Mouse (Mus musculus) forebrain, embryonic 10.5 days (tissue): ENCODE measurements around the gene Hspa12a. TPM values are rescaled to one million over a fixed set of nuclear protein-coding genes. Genes with fewer than 3 reads are reported as not detected.

Experiments used
- DNase-seq: peaks from one replicate; pipeline ENCODE4 v3.0.0-alpha.2; 2017; ENCODE audit warnings: low spot score; ENCODE audit errors: extremely low spot score
- H3K27ac ChIP-seq: fragments of 300-500 bp; sonication (generic); 2 replicates; pipeline ENCODE4 v1.5.1; 2016; ENCODE audit warnings: mild to moderate bottlenecking
- H3K27me3 ChIP-seq: fragments of 300-500 bp; sonication (generic); 2 replicates; pipeline ENCODE4 v1.6.1; 2016; ENCODE audit warnings: mild to moderate bottlenecking; ENCODE audit not compliant: poor library complexity, severe bottlenecking
- H3K36me3 ChIP-seq: fragments of 300-500 bp; sonication (generic); replicated peaks from 2 replicates; pipeline ENCODE4 v1.6.1; 2016; ENCODE audit warnings: mild to moderate bottlenecking, moderate library complexity
- H3K4me1 ChIP-seq: fragments of 300-500 bp; sonication (generic); 2 replicates; pipeline ENCODE4 v1.6.1; 2016
- H3K4me3 ChIP-seq: fragments of 300-500 bp; sonication (generic); 2 replicates; pipeline ENCODE4 v1.5.1; 2016; ENCODE audit warnings: mild to moderate bottlenecking, moderate library complexity
- H3K9me3 ChIP-seq: fragments of 300-500 bp; sonication (generic); 2 replicates; pipeline ENCODE4 v1.6.1; 2016; ENCODE audit warnings: mild to moderate bottlenecking, moderate library complexity
- WGBS: fragments of 180-500 bp; shearing (Covaris S2); methylation state at CpG from one replicate; pipeline ENCODE4 v1.1.7; 2016; 5-methylcytosine and 5-hydroxymethylcytosine counted together
- polyA plus RNA-seq: library from polyadenylated mRNA; unstranded; fragments of >200 nt; fragmentation: Nextera tagmentation; extraction: Ambion mirVana; gene quantifications from 2 replicates; pipeline ENCODE4 v1.2.1, GENCODE M21; 2016

Gene Hspa12a
- polyA plus RNA-seq, 1 experiment from 2014 or later, result 5.7 TPM

GRCm38 (mm10) chr19:58794284-58794683 is 149.2 kb downstream of the Hspa12a start, which contains the start of gene 1700019N19Rik:
Gene 1700019N19Rik, minus strand, starts transcription at chr19:58794461.
- H3K4me1 ChIP-seq, result peaks cover 15% of the 10 kb centered on the region
- peaks cover 5% of the 10 kb centered on the region for H3K36me3 ChIP-seq
- no peaks in the 10 kb centered on the region for H3K27me3 ChIP-seq
- no peak within 1 kb of the TSS for H3K4me3 ChIP-seq
- 0 out of 2 replicates have a peak within 1 kb of the TSS, but pooled peaks have one; percentile 11 for H3K27ac ChIP-seq
- H3K9me3 ChIP-seq, result no peaks in the 10 kb centered on the region
- DNase-seq, result no peak
- 44% methylated on average over 10 of the region's 10 CpGs for WGBS

DNA sequence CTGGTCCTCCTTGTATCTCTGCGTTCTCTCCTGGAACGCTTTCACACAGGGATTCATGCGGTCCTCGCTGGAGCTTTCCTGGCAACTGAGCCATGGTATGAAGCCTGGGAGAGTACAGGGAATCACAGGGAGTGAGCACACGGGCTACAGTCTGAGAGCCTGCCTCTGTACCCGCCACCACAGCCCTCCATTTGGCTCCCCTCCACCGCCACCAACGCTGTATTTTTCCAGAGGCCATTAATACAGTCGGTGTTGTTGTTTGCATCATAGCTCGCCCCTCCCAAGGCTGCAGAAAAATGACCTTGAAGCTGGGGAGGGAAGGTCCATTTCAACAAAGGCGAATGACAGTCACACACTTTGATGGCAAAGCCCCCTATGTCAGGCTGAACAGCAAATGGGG is 154.3 kb downstream of the Hspa12a start:
- no peak for DNase-seq
- 85% methylated on average over 11 of the region's 11 CpGs for WGBS
- H3K27ac ChIP-seq, result no peak overlapping the region
- H3K4me1 ChIP-seq, result peaks cover 2% of the 10 kb centered on the region
- no peak overlapping the region for H3K4me3 ChIP-seq
- H3K27me3 ChIP-seq, result no peaks in the 10 kb centered on the region; the same call in 1 of the 2 replicates
- H3K9me3 ChIP-seq, result no peaks in the 10 kb centered on the region
- H3K36me3 ChIP-seq, result no peaks in the 10 kb centered on the region

- Histone ChIP-seq H3K36me3 (no peaks in the 10 kb centered on the region), H3K4me3 (no peak overlapping the region), H3K4me1 (peaks cover 27% of the 10 kb centered on the region), H3K9me3 (no peaks in the 10 kb centered on the region), H3K27me3 (no peaks in the 10 kb centered on the region; the same call in 1 of the 2 replicates), H3K27ac (no peak overlapping the region)
- 57% methylated on average over 7 of the region's 7 CpGs for WGBS
- no peak for DNase-seq
Observed at GRCm38 (mm10) chr19:58783938-58784337, 159.5 kb downstream of the Hspa12a start.

- H3K9me3 ChIP-seq, result no peaks in the 10 kb centered on the region
- WGBS, result 43% methylated on average over 4 of the region's 4 CpGs
- no peaks in the 10 kb centered on the region for H3K27me3 ChIP-seq
- no peak overlapping the region for H3K4me3 ChIP-seq
- H3K4me1 ChIP-seq, result peaks cover 27% of the 10 kb centered on the region
- no peak for DNase-seq
- 0 out of 2 replicates have a peak overlapping the region, but pooled peaks have one; percentile 48 for H3K27ac ChIP-seq
- H3K36me3 ChIP-seq, result no peaks in the 10 kb centered on the region
Observed at GRCm38 (mm10) chr19:58781566-58781965, 161.9 kb downstream of the Hspa12a start.

GRCm38 (mm10) chr19:58776461-58776860 is 167.0 kb downstream of the Hspa12a start:
- H3K36me3 ChIP-seq, result no peaks in the 10 kb centered on the region
- 80% methylated on average over 5 of the region's 5 CpGs for WGBS
- no peaks in the 10 kb centered on the region for H3K9me3 ChIP-seq
- DNase-seq, result no peak
- no peak overlapping the region for H3K27ac ChIP-seq
- H3K4me1 ChIP-seq, result peaks cover 4% of the 10 kb centered on the region
- H3K27me3 ChIP-seq, result no peaks in the 10 kb centered on the region
- no peak overlapping the region for H3K4me3 ChIP-seq

- Histone ChIP-seq H3K27me3 (peaks cover 57% of the 10 kb centered on the region), H3K36me3 (no peaks in the 10 kb centered on the region), H3K9me3 (no peaks in the 10 kb centered on the region), H3K4me3 (no peak overlapping the region), H3K27ac (0 out of 2 replicates have a peak overlapping the region, but pooled peaks have one; percentile 51), H3K4me1 (peaks cover 36% of the 10 kb centered on the region)
- peak; percentile 44 for DNase-seq
- WGBS, result 23% methylated on average over 6 of the region's 6 CpGs
Observed at GRCm38 (mm10) chr19:58767329-58767728, 176.1 kb downstream of the Hspa12a start.

DNA sequence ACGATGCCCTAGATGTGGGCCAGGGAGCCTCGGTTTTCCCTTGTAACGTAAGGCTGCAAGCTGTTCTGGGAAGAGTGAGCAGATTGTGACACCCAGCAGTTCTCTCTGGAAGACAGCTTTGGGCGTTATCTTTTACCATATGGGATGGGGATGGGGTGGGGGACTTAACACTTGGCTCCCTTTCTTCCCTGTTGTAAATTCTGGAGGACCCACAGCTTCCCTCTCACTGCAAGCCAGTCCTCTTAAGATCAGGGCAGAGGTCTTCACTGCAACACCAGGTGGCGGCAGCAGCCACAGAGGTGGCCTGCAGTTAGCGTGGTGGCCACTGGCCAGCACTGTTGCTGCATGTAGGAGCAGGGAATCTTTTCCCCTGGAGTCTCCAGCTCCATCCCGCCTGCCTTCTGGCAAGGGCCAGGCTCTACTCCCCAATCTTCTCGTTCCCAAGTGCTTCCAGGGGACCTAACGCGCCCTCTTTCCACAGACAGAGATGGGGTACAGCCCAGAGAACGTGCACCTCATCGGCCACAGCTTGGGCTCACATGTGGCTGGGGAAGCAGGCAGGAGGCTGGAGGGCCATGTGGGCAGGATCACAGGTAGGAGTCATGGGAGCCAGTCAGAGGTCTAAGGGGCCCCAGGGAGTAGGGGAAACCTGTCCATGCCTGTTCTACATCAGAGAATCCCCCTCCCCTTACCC is 180.5 kb downstream of the Hspa12a start:
- Histone ChIP-seq H3K27ac (peak overlapping the region; percentile 44; the same call in 1 of the 2 replicates), H3K4me3 (no peak overlapping the region), H3K4me1 (peaks cover 36% of the 10 kb centered on the region), H3K9me3 (0 out of 2 replicates have a peak, but pooled peaks cover 2% of the 10 kb centered on the region), H3K27me3 (peaks cover 49% of the 10 kb centered on the region), H3K36me3 (no peaks in the 10 kb centered on the region)
- peak; percentile 75 for DNase-seq
- 13% methylated on average over 12 of the region's 12 CpGs for whole genome bisulfite sequencing

- Histone ChIP-seq H3K27me3 (peaks cover 46% of the 10 kb centered on the region), H3K27ac (no peak overlapping the region), H3K9me3 (0 out of 2 replicates have a peak, but pooled peaks cover 2% of the 10 kb centered on the region), H3K4me1 (peaks cover 29% of the 10 kb centered on the region), H3K36me3 (no peaks in the 10 kb centered on the region), H3K4me3 (no peak overlapping the region)
- 21% methylated on average over 6 of the region's 6 CpGs for WGBS
- DNase-seq, result no peak
Observed at GRCm38 (mm10) chr19:58762316-58762715, 181.1 kb downstream of the Hspa12a start.

DNA sequence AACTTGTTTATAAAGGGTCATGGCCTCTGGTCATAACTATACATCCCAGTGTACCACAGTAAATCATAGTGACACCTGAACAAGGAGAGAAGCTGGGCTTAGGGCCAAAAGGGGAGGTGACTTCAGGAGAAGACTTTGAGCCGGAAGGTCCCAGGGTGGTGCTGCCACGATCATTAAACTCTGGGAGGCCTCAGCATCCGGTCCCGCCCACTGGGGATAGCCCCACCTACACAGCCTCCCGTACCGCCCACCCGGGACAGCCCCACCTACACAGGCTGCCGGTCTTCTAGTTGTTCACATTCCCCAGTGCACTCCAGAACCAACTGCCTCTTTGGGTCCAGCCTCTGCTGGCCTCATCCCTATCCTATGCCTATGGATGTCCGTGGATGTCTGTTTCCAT is 184.0 kb downstream of the Hspa12a start, which contains the start of gene Pnliprp2:
TSS of gene Pnliprp2 (plus strand) at position 297 of the 400 bp plus-strand sequence.
- H3K9me3 ChIP-seq, result peaks cover 6% of the 10 kb centered on the region; the same call in 1 of the 2 replicates
- H3K4me3 ChIP-seq, result no peak within 1 kb of the TSS
- 75% methylated on average over 9 of the region's 9 CpGs for WGBS
- H3K4me1 ChIP-seq, result peaks cover 17% of the 10 kb centered on the region
- DNase-seq, result no peak
- H3K27me3 ChIP-seq, result peaks cover 20% of the 10 kb centered on the region
- no peak within 1 kb of the TSS for H3K27ac ChIP-seq
- no peaks in the 10 kb centered on the region for H3K36me3 ChIP-seq

DNA sequence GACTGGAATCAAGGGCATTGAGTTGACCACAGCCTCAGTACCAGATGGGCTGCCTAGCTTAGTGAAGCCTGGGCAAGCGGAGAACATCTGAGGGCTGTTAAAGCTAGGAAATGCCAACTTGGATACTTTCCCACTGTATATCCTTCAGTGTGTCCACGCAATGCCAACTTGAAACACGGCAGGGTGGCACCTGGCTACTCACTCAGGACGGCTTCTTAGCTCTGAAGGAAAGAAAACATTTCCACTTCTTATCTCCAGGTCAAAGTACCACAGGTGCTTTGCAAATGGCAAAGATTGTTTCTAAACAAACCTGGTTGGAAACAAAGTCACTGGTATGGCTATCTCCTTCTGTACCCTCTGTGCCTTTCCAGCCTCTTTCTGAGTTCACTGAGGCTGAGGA is 184.6 kb downstream of the Hspa12a start:
- Histone ChIP-seq H3K9me3 (peaks cover 10% of the 10 kb centered on the region; the same call in 1 of the 2 replicates), H3K36me3 (no peaks in the 10 kb centered on the region), H3K4me3 (no peak overlapping the region), H3K4me1 (peaks cover 16% of the 10 kb centered on the region), H3K27me3 (peaks cover 14% of the 10 kb centered on the region), H3K27ac (no peak overlapping the region)
- DNase-seq, result no peak
- 91% methylated on average over 4 of the region's 4 CpGs for WGBS

DNA sequence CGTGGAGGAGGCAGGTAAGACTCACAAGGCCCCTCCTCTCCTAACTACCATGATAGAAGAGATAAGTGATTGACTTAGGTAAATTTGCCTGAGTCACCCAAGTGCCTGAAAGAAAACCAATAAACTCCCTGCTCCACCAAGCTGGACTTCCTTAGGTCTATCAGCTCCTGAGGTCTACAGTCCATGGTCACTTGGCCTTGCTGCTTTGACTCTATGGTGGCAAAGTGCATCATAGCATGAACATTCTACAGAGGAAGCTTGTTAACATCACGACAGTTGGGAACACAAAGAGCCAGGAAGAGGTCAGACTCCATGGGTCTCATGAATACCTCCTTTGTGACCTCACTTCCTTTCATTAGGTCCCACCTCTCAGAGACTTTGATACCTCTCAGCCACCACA is 191.9 kb downstream of the Hspa12a start:
- no peaks in the 10 kb centered on the region for H3K27me3 ChIP-seq
- H3K4me3 ChIP-seq, result no peak overlapping the region
- H3K9me3 ChIP-seq, result peaks cover 8% of the 10 kb centered on the region; the same call in 1 of the 2 replicates
- 76% methylated on average over 2 of the region's 2 CpGs for WGBS
- no peak overlapping the region for H3K27ac ChIP-seq
- H3K4me1 ChIP-seq, result no peaks in the 10 kb centered on the region
- no peaks in the 10 kb centered on the region for H3K36me3 ChIP-seq
- no peak for DNase-seq

GRCm38 (mm10) chr19:58750822-58751221 is 192.6 kb downstream of the Hspa12a start:
- Histone ChIP-seq H3K9me3 (peaks cover 8% of the 10 kb centered on the region; the same call in 1 of the 2 replicates), H3K36me3 (no peaks in the 10 kb centered on the region), H3K4me3 (no peak overlapping the region), H3K27ac (no peak overlapping the region), H3K4me1 (no peaks in the 10 kb centered on the region), H3K27me3 (no peaks in the 10 kb centered on the region)
- no peak for DNase-seq
- WGBS, result 87% methylated on average over 2 of the region's 2 CpGs

GRCm38 (mm10) chr19:58747498-58748000 is 195.9 kb downstream of the Hspa12a start:
- no peak overlapping the region for H3K4me3 ChIP-seq
- no peak for DNase-seq
- H3K36me3 ChIP-seq, result no peaks in the 10 kb centered on the region
- 91% methylated on average over 9 of the region's 9 CpGs for WGBS
- no peaks in the 10 kb centered on the region for H3K4me1 ChIP-seq
- H3K27me3 ChIP-seq, result no peaks in the 10 kb centered on the region
- H3K9me3 ChIP-seq, result no peaks in the 10 kb centered on the region
- H3K27ac ChIP-seq, result no peak overlapping the region
